Mouse (Mus musculus) kidney, postnatal 0 days (tissue): Measurements from ENCODE around the gene Gpatch2l. TPM values are rescaled to one million over a fixed set of nuclear protein-coding genes. Genes with fewer than 3 reads are reported as not detected.
A peak's percentile ranks its signal among the peaks of the same experiment; 100 is the strongest.

Experiments
- ATAC-seq: fragments of 200-750 bp; cut with Nextera tagmentation; replicated peaks from 2 replicates; pipeline ENCODE4 v1.8.0; 2017; ENCODE audit warnings: low read depth, moderate number of reproducible peaks, moderate TSS enrichment, moderate library complexity; ENCODE audit not compliant: low FRiP score
- DNase-seq: peaks from one replicate; pipeline ENCODE4 v3.0.0-alpha.2; 2016; ENCODE audit warnings: low spot score
- H3K27ac ChIP-seq: fragments of 300-500 bp; sonication (generic); 2 replicates; pipeline ENCODE4 v1.5.1; 2014; ENCODE audit warnings: mild to moderate bottlenecking
- H3K27me3 ChIP-seq: fragments of 300-500 bp; sonication (generic); 2 replicates; pipeline ENCODE4 v1.6.1; 2014; ENCODE audit warnings: low read length, mixed read lengths; ENCODE audit not compliant: insufficient read depth
- H3K36me3 ChIP-seq: fragments of 300-500 bp; sonication (generic); 2 replicates; pipeline ENCODE4 v1.6.1; 2014; ENCODE audit warnings: low read length, mixed read lengths; ENCODE audit not compliant: insufficient read depth
- H3K4me1 ChIP-seq: fragments of 300-500 bp; sonication (generic); replicated peaks from 2 replicates; pipeline ENCODE4 v1.6.1; 2014; ENCODE audit warnings: antibody characterized with exemption, low read length, mixed read lengths; ENCODE audit not compliant: insufficient read depth
- H3K4me2 ChIP-seq: fragments of 300-500 bp; sonication (generic); 2 replicates; pipeline ENCODE4 v1.6.1; 2014; ENCODE audit warnings: mild to moderate bottlenecking, low read length, moderate library complexity, mixed read lengths
- H3K4me3 ChIP-seq: fragments of 300-500 bp; sonication (generic); replicated peaks from 2 replicates; pipeline ENCODE4 v1.5.1; 2014; ENCODE audit warnings: low read depth, low read length
- H3K9ac ChIP-seq: fragments of 300-500 bp; sonication (generic); 2 replicates; pipeline ENCODE4 v1.6.1; 2014; ENCODE audit warnings: low read depth, low read length
- H3K9me3 ChIP-seq: fragments of 300-500 bp; sonication (generic); replicated peaks from 2 replicates; pipeline ENCODE4 v1.6.1; 2016; ENCODE audit warnings: low read length, inconsistent platforms, mixed read lengths
- CTCF ChIP-seq: IDR thresholded peaks from 2 replicates; pipeline ENCODE4 v1.5.1; 2016; ENCODE audit warnings: antibody characterized with exemption, low read depth, mild to moderate bottlenecking, moderate library complexity
- WGBS: fragments of 180-500 bp; shearing (Covaris S2); extraction: QIAGEN DNeasy Blood & Tissue Kit; methylation state at CpG from one replicate; pipeline ENCODE4 v1.1.7; 2014; 5-methylcytosine and 5-hydroxymethylcytosine counted together
- polyA plus RNA-seq: library from polyadenylated mRNA; unstranded; fragments of >200 nt; fragmentation: Nextera tagmentation; extraction: Ambion mirVana; gene quantifications from 2 replicates; pipeline ENCODE4 v1.2.1, GENCODE M21; 2015

Gpatch2l gene
- polyA plus RNA-seq, 1 experiment from 2014 or later: 10.8 TPM

- no peak for DNase-seq
- no peaks in the 10 kb centered on the region for H3K4me1 ChIP-seq
- TF ChIP-seq CTCF: no peak
- WGBS: 9% methylated on average over 24 of the region's 24 CpGs
- no peak for ATAC-seq
- H3K36me3 ChIP-seq: no peaks in the 10 kb centered on the region
- no peak overlapping the region for H3K4me3 ChIP-seq
- H3K9ac ChIP-seq: no peak overlapping the region
- no peak overlapping the region for H3K27ac ChIP-seq
- no peak overlapping the region for H3K4me2 ChIP-seq
- H3K9me3 ChIP-seq: no peaks in the 10 kb centered on the region
- H3K27me3 ChIP-seq: peaks cover 37% of the 10 kb centered on the region
Measured at GRCm38 (mm10) chr12:86214201-86214600, 27.5 kb upstream of the Gpatch2l start.

DNA sequence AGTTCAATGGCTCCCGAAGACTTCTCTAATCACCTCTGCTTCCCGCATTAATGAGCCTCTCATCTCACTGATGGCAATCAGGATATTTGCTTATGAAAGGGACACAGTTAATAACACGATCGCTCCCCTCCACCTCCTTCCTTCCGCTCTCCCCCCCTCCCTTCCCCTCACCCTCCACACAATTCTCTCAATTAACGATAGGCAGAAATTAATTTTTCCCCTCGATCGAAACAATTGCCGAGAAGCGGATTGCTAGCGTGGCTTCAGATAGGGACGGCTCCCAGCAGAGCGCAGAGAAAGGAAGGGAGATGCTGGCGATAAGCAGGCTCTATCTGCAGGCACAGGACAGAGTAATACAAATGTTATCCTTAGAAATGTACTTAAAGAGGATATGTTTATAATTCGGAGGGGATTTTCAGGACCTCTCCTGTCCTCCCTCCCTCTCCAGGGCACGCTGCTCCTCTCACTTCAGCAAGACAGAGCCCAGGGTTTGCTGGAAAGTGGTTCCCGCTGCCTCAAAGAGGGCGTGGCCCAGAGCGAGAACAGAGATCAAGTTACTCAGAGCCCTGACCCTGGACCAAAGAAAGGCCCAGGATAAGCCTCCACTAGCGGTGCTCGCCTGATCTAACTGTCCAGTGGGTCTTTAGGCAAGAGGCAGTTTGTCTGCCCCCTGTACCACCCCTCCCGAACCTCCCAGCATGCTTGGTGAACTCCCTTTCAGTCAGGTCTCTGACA lies 24.8 kb upstream of the Gpatch2l start:
- H3K27me3 ChIP-seq: peaks cover 31% of the 10 kb centered on the region
- DNase-seq (peak; percentile 41), ATAC-seq (no peak)

GRCm38 (mm10) chr12:86220200-86221021 lies 21.2 kb upstream of the Gpatch2l start:
- no peaks in the 10 kb centered on the region for H3K36me3 ChIP-seq
- no peak for DNase-seq
- H3K27ac ChIP-seq: no peak overlapping the region
- 6% methylated on average over 38 of the region's 38 CpGs for WGBS
- no peak overlapping the region for H3K9ac ChIP-seq
- TF ChIP-seq CTCF: no peak
- peaks cover 10% of the 10 kb centered on the region for H3K27me3 ChIP-seq
- no peak for ATAC-seq
- H3K4me3 ChIP-seq: peak overlapping the region; percentile 16
- H3K9me3 ChIP-seq: no peaks in the 10 kb centered on the region
- H3K4me1 ChIP-seq: no peaks in the 10 kb centered on the region
- H3K4me2 ChIP-seq: peak overlapping the region; percentile 56

More for the DNA sequence above, 24.8 kb upstream of the Gpatch2l start:
- 2% methylated on average over 22 of the region's 22 CpGs for WGBS
- Histone ChIP-seq H3K4me2 (peak overlapping the region; percentile 18; the same call in 1 of the 2 replicates), H3K9me3 (no peaks in the 10 kb centered on the region), H3K4me3 (no peak overlapping the region), H3K9ac (no peak overlapping the region), H3K27ac (no peak overlapping the region), H3K4me1 (no peaks in the 10 kb centered on the region), H3K36me3 (no peaks in the 10 kb centered on the region)
- TF ChIP-seq CTCF: no peak

GRCm38 (mm10) chr12:86221074-86221703 lies 20.5 kb upstream of the Gpatch2l start:
- Histone ChIP-seq H3K27ac (no peak overlapping the region), H3K27me3 (peaks cover 8% of the 10 kb centered on the region), H3K9me3 (no peaks in the 10 kb centered on the region), H3K4me1 (no peaks in the 10 kb centered on the region), H3K4me3 (peak overlapping the region; percentile 16; the same call in 1 of the 2 replicates), H3K36me3 (no peaks in the 10 kb centered on the region), H3K9ac (no peak overlapping the region), H3K4me2 (peak overlapping the region; percentile 56)
- no peak for TF ChIP-seq CTCF
- DNase-seq (no peak), ATAC-seq (no peak)
- WGBS: 46% methylated on average over 16 of the region's 16 CpGs

- H3K9ac ChIP-seq: no peak overlapping the region
- no peaks in the 10 kb centered on the region for H3K36me3 ChIP-seq
- ATAC-seq (no peak), DNase-seq (no peak)
- H3K4me2 ChIP-seq: no peak overlapping the region
- H3K4me1 ChIP-seq: no peaks in the 10 kb centered on the region
- no peak overlapping the region for H3K27ac ChIP-seq
- no peak for TF ChIP-seq CTCF
- H3K27me3 ChIP-seq: no peaks in the 10 kb centered on the region
- no peak overlapping the region for H3K4me3 ChIP-seq
- H3K9me3 ChIP-seq: no peaks in the 10 kb centered on the region
- 61% methylated on average over 4 of the region's 4 CpGs for WGBS
Measured at GRCm38 (mm10) chr12:86234295-86234694, 7.4 kb upstream of the Gpatch2l start.

GRCm38 (mm10) chr12:86238736-86239135 lies 2.9 kb upstream of the Gpatch2l start:
- Histone ChIP-seq H3K36me3 (no peaks in the 10 kb centered on the region), H3K9ac (no peak overlapping the region), H3K9me3 (no peaks in the 10 kb centered on the region), H3K4me2 (no peak overlapping the region), H3K4me3 (no peak overlapping the region), H3K27me3 (no peaks in the 10 kb centered on the region), H3K4me1 (peaks cover 2% of the 10 kb centered on the region; the same call in 1 of the 2 replicates), H3K27ac (no peak overlapping the region)
- ATAC-seq (no peak), DNase-seq (no peak)
- TF ChIP-seq CTCF: no peak
- WGBS: 79% methylated on average over 2 of the region's 2 CpGs
